Mouse (Mus musculus) heart, postnatal 10 days (tissue): ENCODE measurements around the gene Slc39a12. TPM values are rescaled to one million over a fixed set of nuclear protein-coding genes. Genes with fewer than 3 reads are reported as not detected.

ENCODE experiments used
- DNase-seq, 2 experiments: peaks; one replicate each; pipeline ENCODE4 v3.0.0; 2021
- intact Hi-C: fragments of 180-260 bp; cut with DNase I; formaldehyde crosslinking; loops from one replicate; pipeline ENCODE4 v1.15.1; 2025
- total RNA-seq, 2 experiments: library from RNA; stranded (reverse); gene quantifications; 2 replicates each; pipeline ENCODE4 v1.2.3; 2021

The Slc39a12 gene
- total RNA-seq, result not detected

- no peak for DNase-seq
- intact Hi-C loops, result no loop called here
Observed at GRCm38 (mm10) chr2:14388162-14388561, at the start of gene Slc39a12. Slc39a12 (plus strand) TSS chr2:14388316.

GRCm38 (mm10) chr2:14341652-14342308 lies 46.3 kb upstream of the Slc39a12 start:
- DNase-seq, result peak; percentile 88 to 89
- intact Hi-C loops, result no loop called here

- peak; percentile 42 to 50 for DNase-seq
- intact Hi-C loops, result no loop called here
Observed at GRCm38 (mm10) chr2:14342309-14342839, 45.7 kb upstream of the Slc39a12 start.

GRCm38 (mm10) chr2:14388856-14389255 lies 740 bp downstream of the Slc39a12 start:
- DNase-seq, result no peak
- intact Hi-C loops, result no loop called here

- intact Hi-C loops, result no loop called here
- no peak for DNase-seq
Observed at GRCm38 (mm10) chr2:14390900-14391299, 2.8 kb downstream of the Slc39a12 start.

GRCm38 (mm10) chr2:14403000-14403399 lies 14.9 kb downstream of the Slc39a12 start:
- intact Hi-C loops, result no loop called here

GRCm38 (mm10) chr2:14428987-14429386 lies 40.9 kb downstream of the Slc39a12 start:
- intact Hi-C loops, result no loop called here
- DNase-seq, result no peak

More at GRCm38 (mm10) chr2:14403000-14403399, 14.9 kb downstream of the Slc39a12 start:
- DNase-seq, result no peak

- intact Hi-C loops, result no loop called here
- DNase-seq, result no peak
Observed at GRCm38 (mm10) chr2:14447322-14447721, 59.2 kb downstream of the Slc39a12 start.

GRCm38 (mm10) chr2:14450866-14451265 lies 62.8 kb downstream of the Slc39a12 start:
- intact Hi-C loops, result no loop called here
- no peak for DNase-seq

- DNase-seq, result peak; percentile 3 to 22
Observed at GRCm38 (mm10) chr2:14454946-14455631, 67.0 kb downstream of the Slc39a12 start.

GRCm38 (mm10) chr2:14464438-14464837 lies 76.3 kb downstream of the Slc39a12 start:
- DNase-seq, result peak; percentile 7 to 12
- intact Hi-C loops, result no loop called here

More at GRCm38 (mm10) chr2:14454946-14455631, 67.0 kb downstream of the Slc39a12 start:
- intact Hi-C loops, result no loop called here

GRCm38 (mm10) chr2:14494132-14494531 lies 106.0 kb downstream of the Slc39a12 start:
- peak; percentile 6 to 15 for DNase-seq
- intact Hi-C loops, result no loop called here

GRCm38 (mm10) chr2:14496150-14496549 lies 108.0 kb downstream of the Slc39a12 start:
- DNase-seq, result peak; percentile 9 to 15
- intact Hi-C loops, result loop anchor here (5.0 kb wide), 1 partner anchor 106 kb away; the partner anchor contains the start of gene Cacnb2

- intact Hi-C loops, result no loop called here
- DNase-seq, result no peak
Observed at GRCm38 (mm10) chr2:14502482-14502881, 114.4 kb downstream of the Slc39a12 start.

- no peak for DNase-seq
- intact Hi-C loops, result no loop called here
Observed at GRCm38 (mm10) chr2:14518237-14518636, 130.1 kb downstream of the Slc39a12 start.

- intact Hi-C loops, result no loop called here
- no peak for DNase-seq
Observed at GRCm38 (mm10) chr2:14534325-14535077, 146.4 kb downstream of the Slc39a12 start.

- intact Hi-C loops, result no loop called here
- no peak for DNase-seq
Observed at GRCm38 (mm10) chr2:14535246-14535671, 147.1 kb downstream of the Slc39a12 start.

- no peak for DNase-seq
- intact Hi-C loops, result no loop called here
Observed at GRCm38 (mm10) chr2:14537781-14538180, 149.7 kb downstream of the Slc39a12 start.

- intact Hi-C loops, result no loop called here
- DNase-seq, result peak; percentile 23 to 26
Observed at GRCm38 (mm10) chr2:14543355-14543754, 155.2 kb downstream of the Slc39a12 start.

- DNase-seq, result no peak
- intact Hi-C loops, result no loop called here
Observed at GRCm38 (mm10) chr2:14543773-14544172, 155.7 kb downstream of the Slc39a12 start.
